Mouse (Mus musculus) G1E (cell line): Measurements from ENCODE around the gene Evi5. TPM values are rescaled to one million over a fixed set of nuclear protein-coding genes. Genes with fewer than 3 reads are reported as not detected.

Experiments used
- ATAC-seq: 2 replicates; pipeline ENCODE4 v1.8.0; 2016; ENCODE audit warnings: mild to moderate bottlenecking; ENCODE audit not compliant: insufficient number of reproducible peaks, poor library complexity, low FRiP score, severe bottlenecking; ENCODE audit errors: extremely low read depth
- DNase-seq: peaks from one replicate; pipeline ENCODE4 v3.0.0; 2012; ENCODE audit warnings: low spot score
- H3K27me3 ChIP-seq: 2 replicates; pipeline ENCODE4 v1.6.1; 2012; ENCODE audit warnings: mild to moderate bottlenecking, low read length, inconsistent platforms; ENCODE audit not compliant: insufficient read depth
- H3K36me3 ChIP-seq: replicated peaks from 2 replicates; pipeline ENCODE3; 2012; ENCODE audit warnings: mild to moderate bottlenecking, inconsistent platforms
- H3K4me1 ChIP-seq: 2 replicates; pipeline ENCODE4 v1.6.1; 2012; ENCODE audit warnings: low read depth, low read length, inconsistent platforms, mixed read lengths; ENCODE audit not compliant: insufficient read depth
- H3K4me3 ChIP-seq: 2 replicates; pipeline ENCODE4 v1.5.1; 2012; ENCODE audit warnings: low read depth, mild to moderate bottlenecking, inconsistent platforms, low read length, moderate library complexity, mixed read lengths
- H3K9me3 ChIP-seq: replicated peaks from 2 replicates; pipeline ENCODE4 v1.6.1; 2012; ENCODE audit warnings: inconsistent platforms
- CTCF ChIP-seq: IDR thresholded peaks from 2 replicates; pipeline ENCODE4 v1.5.1; 2012; ENCODE audit warnings: low read depth, low read length, inconsistent platforms, mixed read lengths
- GATA1 ChIP-seq: IDR thresholded peaks from 2 replicates; pipeline ENCODE4 v1.6.1; 2012; ENCODE audit warnings: borderline replicate concordance, low read length, inconsistent platforms, mixed read lengths
- GATA2 ChIP-seq: IDR thresholded peaks from 2 replicates; pipeline ENCODE4 v1.6.1; 2012; ENCODE audit warnings: low read depth, low read length, inconsistent platforms, borderline replicate concordance
- POLR2AphosphoS5 ChIP-seq: IDR thresholded peaks from 2 replicates; pipeline ENCODE4 v1.6.1; 2012; ENCODE audit warnings: low read depth, low read length, inconsistent platforms; ENCODE audit not compliant: insufficient replicate concordance
- TAL1 ChIP-seq: conservative IDR thresholded peaks from 2 replicates; pipeline ENCODE4 v1.6.1; 2012; ENCODE audit warnings: low read depth, low read length, inconsistent platforms, mixed read lengths
- polyA plus RNA-seq: library from polyadenylated mRNA; stranded (reverse); fragments of >175 nt; gene quantifications from 2 replicates; pipeline ENCODE4 v1.2.3, GENCODE M21; 2012
- total RNA-seq, 2 experiments: library from RNA; stranded (forward) in 1 of 2; stranded (reverse) in 1 of 2; fragments of 200-1000 nt in 1 of 2; fragments of >200 nt in 1 of 2; fragmentation: Nextera tagmentation in 1 of 2; gene quantifications; 2 replicates each; pipeline ENCODE4 v1.2.3; 2014 to 2017

Evi5 gene
- total and polyA plus RNA-seq, 3 experiments, result 3.8 to 94.2 (median 36.4) TPM

DNA sequence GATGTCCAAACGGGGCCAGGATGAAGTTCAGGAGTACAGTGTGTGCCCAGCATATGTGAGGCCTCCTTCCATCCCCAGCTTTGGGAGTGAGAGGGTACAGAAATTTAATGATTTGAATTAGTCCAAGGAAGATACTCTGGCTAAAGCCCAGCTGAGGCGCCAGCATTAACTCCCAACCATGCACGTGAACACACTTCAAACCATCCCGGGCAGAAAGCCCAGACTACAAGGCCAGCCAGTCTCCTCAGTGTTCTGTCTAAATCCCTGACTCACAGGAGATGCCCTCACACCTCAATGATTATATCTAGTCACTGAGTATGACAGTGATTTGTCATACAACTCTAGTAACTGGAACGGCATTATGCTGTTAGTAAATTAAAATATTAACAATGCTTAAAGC, 27.6 kb downstream of the Evi5 start:
- H3K36me3 ChIP-seq, result peaks cover 27% of the 10 kb centered on the region
- ATAC-seq (no peak), DNase-seq (no peak)

DNA sequence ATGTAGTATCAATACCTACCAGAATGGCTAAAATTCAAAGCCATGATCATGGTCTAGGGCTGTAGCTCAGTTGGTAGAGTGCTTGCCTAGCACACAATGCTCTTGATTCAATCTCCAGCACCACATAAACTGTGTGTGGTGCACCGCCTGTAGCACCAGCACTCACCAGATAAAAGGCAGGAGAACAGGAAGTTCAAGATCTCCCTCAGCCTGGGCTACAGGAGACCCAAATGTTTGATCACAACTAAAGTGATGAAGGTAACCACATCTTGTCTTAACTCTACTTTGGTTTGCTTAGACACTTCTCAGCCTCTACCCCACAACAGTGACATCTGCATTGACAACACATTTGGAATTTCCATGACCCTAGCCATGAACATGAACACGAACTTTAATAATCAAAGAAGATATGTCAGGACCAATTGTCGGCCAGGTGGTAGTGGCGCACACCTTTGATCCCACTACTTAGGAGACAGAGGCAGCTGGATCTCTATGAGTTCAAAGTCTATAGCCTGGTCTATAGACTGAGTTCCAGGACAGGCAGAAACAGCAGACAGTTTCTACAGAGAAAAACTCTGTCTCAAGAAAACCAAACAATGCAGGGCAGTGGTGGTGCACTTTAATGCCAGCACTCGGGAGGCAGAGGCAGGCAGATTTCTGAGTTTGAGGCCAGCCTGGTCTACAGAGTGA, 34.2 kb downstream of the Evi5 start:
- Histone ChIP-seq H3K27me3 (no peaks in the 10 kb centered on the region), H3K36me3 (peaks cover 38% of the 10 kb centered on the region), H3K4me1 (peaks cover 20% of the 10 kb centered on the region), H3K9me3 (no peaks in the 10 kb centered on the region), H3K4me3 (no peak overlapping the region)
- no peak for TF ChIP-seq GATA2
- TF ChIP-seq POLR2AphosphoS5, result no peak
- no peak for TF ChIP-seq TAL1
- TF ChIP-seq CTCF, result no peak
- no peak for TF ChIP-seq GATA1
- ATAC-seq (peak; percentile 57; the same call in 1 of the 2 replicates), DNase-seq (no peak)

More for the DNA sequence above, 27.6 kb downstream of the Evi5 start:
- H3K4me3 ChIP-seq, result no peak overlapping the region
- H3K9me3 ChIP-seq, result no peaks in the 10 kb centered on the region
- peaks cover under 1% of the 10 kb centered on the region; the same call in 1 of the 2 replicates for H3K4me1 ChIP-seq
- TF ChIP-seq TAL1, result no peak
- no peak for TF ChIP-seq GATA1
- TF ChIP-seq CTCF, result no peak
- TF ChIP-seq POLR2AphosphoS5, result no peak
- no peak for TF ChIP-seq GATA2
- no peaks in the 10 kb centered on the region for H3K27me3 ChIP-seq

DNA sequence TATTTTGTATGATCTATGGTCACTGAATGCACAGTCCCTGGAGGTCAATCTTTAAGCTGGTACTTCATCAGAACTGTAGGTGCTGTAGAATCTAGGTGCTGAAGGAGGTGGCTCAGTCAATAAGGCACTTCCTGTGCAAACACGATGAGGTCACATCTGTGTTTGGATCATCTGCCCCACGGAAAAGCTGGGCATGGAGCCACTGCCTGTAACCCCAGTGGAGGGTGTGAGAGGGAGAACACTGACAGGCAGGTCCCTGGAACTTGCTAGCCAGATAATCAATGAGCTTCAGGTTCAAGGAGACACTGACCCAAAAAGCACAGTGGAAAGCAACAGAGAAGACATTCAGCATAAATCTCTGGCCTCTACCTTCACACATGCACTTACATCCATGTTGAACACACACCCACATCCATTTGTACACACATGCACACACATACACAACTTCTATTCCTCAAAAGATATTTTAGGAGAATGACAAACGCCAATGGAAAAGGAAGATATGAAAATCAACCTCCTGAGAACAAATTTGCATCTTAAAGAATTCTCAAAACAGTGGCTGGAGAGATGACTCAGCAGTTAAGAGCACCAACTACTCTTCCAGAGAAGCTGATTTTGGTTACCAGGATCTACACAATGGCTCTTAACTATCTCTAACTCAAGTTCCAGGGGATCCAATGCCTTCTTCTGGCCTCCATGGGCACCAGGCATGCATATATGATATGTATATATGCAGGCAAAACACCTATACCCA, 35.8 kb downstream of the Evi5 start:
- TF ChIP-seq TAL1 (no peak), GATA2 (no peak), GATA1 (no peak), CTCF (no peak), POLR2AphosphoS5 (no peak)
- DNase-seq, result no peak

DNA sequence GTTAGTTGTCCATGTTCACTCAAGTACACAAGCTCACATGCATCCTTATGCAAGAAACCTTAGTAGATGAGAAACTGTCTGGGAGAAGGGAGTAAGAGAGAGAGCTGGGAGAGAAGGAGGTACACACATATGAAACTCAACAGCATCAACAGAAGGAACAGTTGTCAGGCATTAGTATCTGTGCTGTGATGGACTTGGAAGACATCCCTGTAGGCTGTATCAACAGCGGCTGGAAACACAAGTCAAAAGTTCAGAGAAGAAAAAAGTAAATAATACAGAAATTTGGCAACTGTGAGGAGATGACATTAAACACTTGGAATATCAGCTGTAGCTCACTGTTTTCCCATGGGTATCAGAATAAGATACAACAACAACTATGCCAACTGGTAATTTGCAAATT, 40.6 kb downstream of the Evi5 start:
- ATAC-seq (no peak), DNase-seq (no peak)
- H3K9me3 ChIP-seq, result peaks cover 6% of the 10 kb centered on the region; the same call in 1 of the 2 replicates
- no peak overlapping the region for H3K4me3 ChIP-seq
- no peaks in the 10 kb centered on the region for H3K27me3 ChIP-seq
- peaks cover 11% of the 10 kb centered on the region for H3K4me1 ChIP-seq
- H3K36me3 ChIP-seq, result peaks cover 29% of the 10 kb centered on the region
- TF ChIP-seq GATA1 (no peak), TAL1 (no peak), CTCF (no peak), POLR2AphosphoS5 (no peak), GATA2 (no peak)

More for the DNA sequence above, 35.8 kb downstream of the Evi5 start:
- peaks cover 34% of the 10 kb centered on the region for H3K36me3 ChIP-seq
- ATAC-seq, result no peak
- no peaks in the 10 kb centered on the region for H3K27me3 ChIP-seq
- H3K4me1 ChIP-seq, result peaks cover 20% of the 10 kb centered on the region
- no peak overlapping the region for H3K4me3 ChIP-seq
- no peaks in the 10 kb centered on the region for H3K9me3 ChIP-seq

DNA sequence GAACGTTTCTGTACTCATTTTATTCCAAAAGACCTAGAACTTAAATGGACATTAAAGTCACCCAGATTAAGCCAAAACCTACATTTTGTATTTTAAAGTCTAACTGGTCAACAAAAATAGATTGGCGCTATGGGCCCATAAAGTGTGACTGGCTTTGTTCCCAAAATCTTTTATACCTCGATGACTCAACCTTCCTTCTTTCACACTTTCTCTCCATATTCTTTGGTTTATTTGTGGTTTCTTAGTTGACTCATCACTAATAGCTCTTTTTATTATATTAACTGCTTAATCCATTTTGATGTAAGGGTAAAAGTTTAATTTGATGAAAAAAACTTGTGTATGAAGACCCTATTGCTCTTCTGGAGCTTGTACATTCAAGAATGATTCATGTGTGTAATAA, 43.6 kb downstream of the Evi5 start:
- H3K9me3 ChIP-seq, result peaks cover 6% of the 10 kb centered on the region; the same call in 1 of the 2 replicates
- peaks cover 5% of the 10 kb centered on the region for H3K4me1 ChIP-seq
- no peak for TF ChIP-seq GATA2
- TF ChIP-seq CTCF, result no peak
- no peak for TF ChIP-seq POLR2AphosphoS5
- TF ChIP-seq GATA1, result no peak
- no peak for TF ChIP-seq TAL1
- peaks cover 27% of the 10 kb centered on the region for H3K36me3 ChIP-seq
- ATAC-seq (no peak), DNase-seq (no peak)
- no peaks in the 10 kb centered on the region for H3K27me3 ChIP-seq
- no peak overlapping the region for H3K4me3 ChIP-seq

DNA sequence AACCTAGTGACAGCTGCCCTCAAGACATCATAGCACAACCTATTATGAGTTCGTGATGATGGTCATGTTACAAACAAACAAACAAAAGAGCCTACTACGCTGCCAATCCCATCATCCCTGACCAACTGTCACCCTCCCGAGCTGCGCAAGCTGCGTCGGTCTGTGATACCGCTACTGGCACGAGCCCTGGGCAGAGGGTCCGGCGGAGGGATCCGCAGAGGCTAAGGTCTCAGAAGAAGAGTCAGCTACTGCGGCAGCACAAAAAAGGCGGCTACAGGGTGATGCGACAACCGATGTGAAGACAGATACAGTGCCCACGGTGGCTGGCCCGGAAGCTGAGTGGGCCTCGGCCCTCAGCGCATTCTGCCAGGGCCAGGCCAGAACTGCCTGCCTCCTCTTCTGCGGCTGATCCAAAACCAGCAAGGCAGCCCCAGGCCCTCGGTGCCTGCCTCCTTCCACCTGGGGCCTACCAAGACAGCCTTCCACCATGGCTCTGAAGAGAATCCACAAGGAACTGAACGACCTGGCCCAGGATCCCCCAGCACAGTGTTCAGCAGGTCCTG, 44.8 kb downstream of the Evi5 start, which contains the start of gene Ube2d2b:
Ube2d2b (plus strand) TSS at position 102 of the 563 bp plus-strand sequence.
- Histone ChIP-seq H3K36me3 (peaks cover 27% of the 10 kb centered on the region), H3K4me1 (peaks cover 5% of the 10 kb centered on the region), H3K9me3 (peaks cover 6% of the 10 kb centered on the region; the same call in 1 of the 2 replicates), H3K27me3 (no peaks in the 10 kb centered on the region), H3K4me3 (no peak within 1 kb of the TSS)
- no peak for ATAC-seq
- DNase-seq, result no peak
- TF ChIP-seq POLR2AphosphoS5, result no peak
- no peak for TF ChIP-seq TAL1
- no peak for TF ChIP-seq GATA2
- no peak for TF ChIP-seq CTCF
- TF ChIP-seq GATA1, result no peak

DNA sequence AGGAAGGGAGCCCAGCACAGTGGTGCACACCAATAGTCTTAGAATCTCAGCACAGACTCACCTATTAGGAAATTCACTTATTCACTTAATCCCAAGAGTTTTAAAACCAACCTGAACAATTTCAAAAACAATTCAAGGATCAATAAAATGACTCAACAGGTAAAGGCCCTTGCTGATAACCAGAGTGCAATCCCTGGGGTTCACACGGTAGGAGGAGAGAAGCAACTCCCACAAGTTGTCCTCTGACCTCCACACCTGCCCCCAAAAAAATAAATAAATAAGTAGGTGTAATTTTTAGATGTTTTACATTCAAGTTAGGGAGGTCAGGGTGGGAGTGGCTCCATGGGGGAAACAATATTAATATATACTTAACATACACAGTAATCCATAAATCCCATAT, 52.4 kb downstream of the Evi5 start:
- DNase-seq (no peak), ATAC-seq (no peak)
- Histone ChIP-seq H3K4me3 (no peak overlapping the region), H3K27me3 (no peaks in the 10 kb centered on the region), H3K4me1 (peaks cover 6% of the 10 kb centered on the region; the same call in 1 of the 2 replicates), H3K36me3 (peaks cover 20% of the 10 kb centered on the region), H3K9me3 (no peaks in the 10 kb centered on the region)
- TF ChIP-seq GATA1, result no peak
- no peak for TF ChIP-seq POLR2AphosphoS5
- no peak for TF ChIP-seq GATA2
- no peak for TF ChIP-seq CTCF
- TF ChIP-seq TAL1, result no peak
